Mouse (Mus musculus) R1 (cell line): ENCODE results near the gene Tfpt.

ENCODE experiments used
- DNase-seq: peaks from one replicate; pipeline ENCODE4 v3.0.0-alpha.2; 2018; ENCODE audit warnings: low read depth, low spot score

The Tfpt gene

DNA sequence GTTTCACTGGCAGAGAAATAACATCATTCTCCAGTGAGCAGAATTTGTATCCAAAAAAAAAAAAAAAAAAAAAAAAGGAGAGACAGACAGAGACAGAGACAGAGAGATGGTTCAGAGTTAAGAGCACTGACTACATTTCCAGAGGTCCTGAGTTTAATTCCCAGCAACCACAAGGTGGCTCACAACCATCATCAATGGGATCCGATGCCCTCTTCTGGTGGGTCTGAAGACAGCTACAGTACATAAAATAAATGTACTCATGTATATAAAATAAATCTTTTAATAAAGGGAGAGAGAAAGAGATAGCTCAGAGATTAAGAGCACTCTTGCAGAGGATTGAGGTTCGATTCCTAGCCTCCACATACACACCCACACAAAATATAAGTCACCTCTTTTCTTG lies 51.5 kb downstream of the Tfpt start:
- DNase-seq, result peak; percentile 84

DNA sequence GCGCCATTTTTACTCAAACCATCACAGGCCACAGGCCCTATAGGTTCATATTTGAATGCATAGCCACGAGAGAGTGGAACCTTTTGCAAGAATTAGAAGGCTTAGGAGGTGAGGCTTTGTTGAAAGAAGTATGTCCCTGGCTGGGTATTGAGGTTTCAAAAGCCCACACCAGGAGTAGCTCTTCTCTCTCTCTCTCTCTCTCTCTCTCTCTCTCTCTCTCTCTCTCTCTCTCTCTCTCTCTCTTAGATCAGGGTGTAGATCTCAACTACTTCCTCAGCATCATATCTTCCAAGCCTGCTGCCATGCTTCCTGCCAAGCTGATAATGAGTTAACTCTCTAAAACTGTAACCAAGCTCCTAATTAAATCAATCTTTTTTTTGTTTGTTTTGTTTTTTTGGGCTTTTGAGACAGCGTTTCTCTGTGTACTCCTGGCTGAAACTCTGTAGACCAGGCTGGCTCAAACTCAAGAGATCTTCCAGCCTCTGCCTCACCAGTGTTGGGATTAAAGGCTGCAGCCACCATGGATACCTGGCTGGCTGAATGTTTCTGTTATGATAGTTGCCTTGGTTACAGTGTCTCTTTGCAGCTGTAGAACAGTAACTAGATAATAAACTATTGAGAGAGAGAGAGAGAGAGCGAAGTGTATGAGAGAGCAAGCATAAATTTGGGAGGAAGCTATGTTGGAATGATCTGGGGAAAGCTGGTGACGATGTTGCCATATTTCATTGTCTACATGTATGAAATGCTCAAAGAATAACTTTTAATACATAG lies 53.2 kb downstream of the Tfpt start:
- no peak for DNase-seq

DNA sequence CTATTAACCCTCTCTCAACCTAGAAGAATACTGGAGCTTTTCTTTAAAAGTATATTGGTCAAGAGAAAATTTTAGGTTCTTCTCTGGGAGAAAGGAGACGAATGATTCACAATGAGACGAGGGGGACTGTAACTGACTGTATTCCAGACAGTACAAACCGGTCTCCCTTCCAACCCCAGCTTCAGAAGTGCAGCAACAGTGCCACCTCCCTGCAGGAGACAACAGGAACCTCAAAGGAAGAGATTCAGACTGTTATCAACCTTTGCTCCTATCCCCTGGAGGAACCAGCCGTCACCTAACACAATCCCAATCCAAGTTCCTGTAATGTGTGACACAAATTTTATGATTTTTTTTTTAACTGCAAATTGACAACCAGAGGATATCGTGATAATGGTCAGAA lies 55.5 kb downstream of the Tfpt start:
- DNase-seq, result peak; percentile 59

DNA sequence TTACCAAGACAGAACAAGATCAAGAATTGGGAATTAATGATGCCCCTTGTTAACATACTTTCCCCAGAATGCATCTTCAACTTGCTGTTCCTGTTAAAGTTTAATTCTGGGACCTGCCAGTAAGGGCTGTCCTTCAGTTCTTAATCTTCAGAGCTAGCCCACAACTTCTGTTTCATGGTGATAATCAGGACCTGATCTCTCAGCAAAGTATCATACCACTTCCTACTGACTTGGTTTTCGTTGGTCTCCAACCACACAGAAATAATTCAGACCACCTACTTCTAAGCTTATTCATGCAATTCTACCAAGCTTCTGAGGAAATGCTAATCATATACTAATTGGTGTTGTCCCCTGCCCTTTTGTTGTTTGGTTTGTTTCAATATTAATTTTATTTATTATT lies 57.9 kb downstream of the Tfpt start:
- DNase-seq, result no peak

DNA sequence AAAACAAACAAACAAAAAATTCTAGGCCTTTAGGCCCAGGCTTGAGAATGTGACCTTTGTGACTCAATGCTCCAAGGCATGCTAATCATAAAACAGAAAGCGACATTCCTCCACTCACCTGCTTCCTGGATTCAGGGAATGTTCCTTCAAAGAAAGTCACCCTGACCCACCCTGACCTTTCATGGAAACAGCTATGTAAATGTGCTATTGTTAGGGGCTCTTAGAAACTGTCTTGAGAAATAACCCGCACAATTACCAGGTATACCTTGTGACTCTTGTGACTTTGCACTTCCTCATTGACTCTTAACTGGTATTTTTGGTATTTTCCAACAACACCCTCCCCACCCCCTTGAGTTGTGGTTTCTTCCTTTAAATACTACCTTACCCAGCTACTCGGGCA lies 59.1 kb downstream of the Tfpt start:
- peak; percentile 98 for DNase-seq
